Mouse (Mus musculus): ENCODE results near the gene Zfp273. TPM values are rescaled to one million over a fixed set of nuclear protein-coding genes. Genes with fewer than 3 reads are reported as not detected.
"Not testable (repeated sequence)": the region's sequence is repeated elsewhere in the genome, so short reads cannot be mapped to it uniquely, and the experiment has no call there.

Gene Zfp273
- polyA plus RNA-seq, 1 experiment from 2014 or later: 15.1 TPM

DNA sequence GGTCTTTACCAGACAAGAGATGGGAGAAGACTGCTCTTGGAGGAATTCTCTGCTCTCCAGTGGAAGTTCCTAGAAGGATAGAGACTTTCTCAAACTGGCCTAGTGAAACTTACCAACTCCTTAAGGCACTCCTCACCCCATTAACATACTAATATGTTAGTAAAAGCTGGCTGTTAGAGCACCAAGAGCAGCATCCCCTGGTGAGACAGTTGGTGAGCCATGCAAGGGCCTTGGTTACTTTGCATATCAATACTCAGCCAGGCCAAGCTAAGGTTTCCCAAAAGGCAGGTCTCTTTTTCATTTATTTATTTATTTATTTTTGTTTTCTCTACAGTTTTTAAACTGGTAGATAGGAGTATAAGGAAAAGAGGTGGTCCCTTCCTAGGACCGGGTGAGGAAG is 43.8 kb downstream of the Zfp273 start:
- Histone ChIP-seq H3K4me1 (ENCODE audit: control insufficient read depth, insufficient read depth, low read length) (no peaks in the 10 kb centered on the region), H3K36me3 (ENCODE audit: control insufficient read depth, insufficient read depth, low read length) (no peaks in the 10 kb centered on the region), H3K9ac (replicated peaks; ENCODE audit: low read length) (no peak overlapping the region), H3K27me3 (ENCODE audit: control insufficient read depth, insufficient read depth, low read length) (no peaks in the 10 kb centered on the region), H3K9me3 (ENCODE audit: control insufficient read depth, low read length) (no peaks in the 10 kb centered on the region), H3K4me2 (ENCODE audit: low read length) (no peak overlapping the region), H3K4me3 (replicated peaks; ENCODE audit: low read depth, low read length) (no peak overlapping the region), H3K27ac (replicated peaks; ENCODE audit: low read depth, low read length) (no peak overlapping the region)
- ATAC-seq (ENCODE audit: low FRiP score, low TSS enrichment): no peak
- WGBS: 7% methylated on average over 1 of the region's 1 CpGs
- DNase-seq: no peak

DNA sequence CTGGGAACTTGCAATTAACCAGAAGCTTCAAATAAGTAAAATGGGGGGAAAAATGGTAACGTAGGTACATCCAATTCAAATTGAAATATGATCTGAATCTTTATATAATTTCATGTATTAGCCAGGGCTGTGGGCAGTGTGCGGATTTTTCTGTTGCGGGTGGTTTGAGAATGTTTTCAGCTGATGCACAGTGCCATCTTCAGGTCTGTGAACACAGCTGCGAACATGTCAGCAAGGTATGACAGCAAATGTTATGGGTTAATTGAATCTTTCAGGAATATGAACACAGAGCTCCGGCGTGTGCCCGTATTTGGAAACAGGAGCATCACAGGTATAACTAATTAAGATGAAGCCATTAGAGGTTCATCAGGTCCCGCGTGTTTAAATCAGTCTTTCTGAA is 49.0 kb downstream of the Zfp273 start:
- H3K4me1 ChIP-seq (ENCODE audit: control insufficient read depth, insufficient read depth, low read length): no peaks in the 10 kb centered on the region
- no peaks in the 10 kb centered on the region for H3K9me3 ChIP-seq (ENCODE audit: control insufficient read depth, low read length)
- ATAC-seq (ENCODE audit: low FRiP score, low TSS enrichment) (no peak), DNase-seq (no peak)
- H3K36me3 ChIP-seq (ENCODE audit: control insufficient read depth, insufficient read depth, low read length): no peaks in the 10 kb centered on the region
- H3K27ac ChIP-seq (replicated peaks; ENCODE audit: low read depth, low read length): no peak overlapping the region
- no peak overlapping the region for H3K9ac ChIP-seq (replicated peaks; ENCODE audit: low read length)
- 86% methylated on average over 9 of the region's 9 CpGs for WGBS
- no peaks in the 10 kb centered on the region for H3K27me3 ChIP-seq (ENCODE audit: control insufficient read depth, insufficient read depth, low read length)
- no peak overlapping the region for H3K4me2 ChIP-seq (ENCODE audit: low read length)
- no peak overlapping the region for H3K4me3 ChIP-seq (replicated peaks; ENCODE audit: low read depth, low read length)

DNA sequence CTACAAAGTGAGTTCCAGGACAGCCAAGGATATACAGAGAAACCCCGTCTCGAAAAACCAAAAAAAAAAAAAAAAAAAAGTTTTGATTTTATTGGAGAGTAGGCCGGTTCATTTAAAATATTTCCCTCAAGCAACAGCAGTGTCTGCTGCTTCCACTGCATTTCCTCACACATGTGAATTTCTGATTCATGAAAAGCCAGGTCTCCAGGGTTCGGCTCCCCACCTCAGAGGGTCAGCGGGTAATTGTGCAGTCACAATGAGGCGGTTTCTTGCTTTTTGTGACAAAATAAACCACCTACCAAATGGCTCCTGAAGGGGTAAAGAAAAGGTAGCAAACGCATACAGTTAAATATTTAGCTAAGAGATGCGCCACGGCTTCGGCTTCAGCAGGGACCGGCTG is 49.5 kb downstream of the Zfp273 start, which contains the start of gene BC048507:
TSS of gene BC048507 (plus strand) at position 301 of the 400 bp plus-strand sequence.
- Histone ChIP-seq H3K4me2 (ENCODE audit: low read length) (no peak within 1 kb of the TSS), H3K4me3 (replicated peaks; ENCODE audit: low read depth, low read length) (no peak within 1 kb of the TSS), H3K4me1 (ENCODE audit: control insufficient read depth, insufficient read depth, low read length) (no peaks in the 10 kb centered on the region), H3K9me3 (ENCODE audit: control insufficient read depth, low read length) (no peaks in the 10 kb centered on the region), H3K27ac (replicated peaks; ENCODE audit: low read depth, low read length) (no peak within 1 kb of the TSS), H3K36me3 (ENCODE audit: control insufficient read depth, insufficient read depth, low read length) (no peaks in the 10 kb centered on the region), H3K9ac (replicated peaks; ENCODE audit: low read length) (no peak within 1 kb of the TSS), H3K27me3 (ENCODE audit: control insufficient read depth, insufficient read depth, low read length) (no peaks in the 10 kb centered on the region)
- ATAC-seq (ENCODE audit: low FRiP score, low TSS enrichment) (no peak), DNase-seq (no peak)
- 85% methylated on average over 11 of the region's 11 CpGs for WGBS

DNA sequence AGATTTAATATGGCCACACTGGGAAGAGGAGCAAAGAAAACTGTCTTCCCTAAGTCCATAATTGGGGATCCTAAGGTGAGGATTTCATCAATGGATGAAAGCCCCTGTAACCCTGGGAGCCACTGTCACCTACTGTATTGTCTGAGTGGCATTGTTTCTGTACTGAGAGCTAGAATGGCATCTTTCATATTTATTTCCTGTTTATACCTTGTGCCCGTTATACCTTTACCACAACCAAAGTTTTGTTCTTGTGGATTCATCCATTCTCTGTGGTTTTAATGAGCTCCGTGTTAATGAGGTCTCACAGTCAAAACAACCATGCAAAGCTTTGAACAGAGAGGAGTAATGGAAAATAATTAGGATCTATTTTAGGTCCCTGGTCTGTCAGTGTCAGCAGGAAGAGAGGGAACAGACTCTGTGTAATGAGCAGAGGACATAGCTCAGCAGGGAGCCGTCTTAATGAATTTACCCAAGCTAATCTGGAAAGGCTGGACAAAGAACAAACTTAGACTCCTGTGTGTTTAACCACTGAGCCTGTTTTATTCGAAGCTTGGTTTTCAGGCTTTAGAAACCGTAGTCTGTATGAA is 51.3 kb downstream of the Zfp273 start:
- H3K4me2 ChIP-seq (ENCODE audit: low read length): no peak overlapping the region
- no peak overlapping the region for H3K27ac ChIP-seq (replicated peaks; ENCODE audit: low read depth, low read length)
- H3K9me3 ChIP-seq (ENCODE audit: control insufficient read depth, low read length): no peaks in the 10 kb centered on the region
- DNase-seq: peak; percentile 13
- 39% methylated on average over 5 of the region's 5 CpGs for WGBS
- no peaks in the 10 kb centered on the region for H3K4me1 ChIP-seq (ENCODE audit: control insufficient read depth, insufficient read depth, low read length)
- no peaks in the 10 kb centered on the region for H3K36me3 ChIP-seq (ENCODE audit: control insufficient read depth, insufficient read depth, low read length)
- H3K9ac ChIP-seq (replicated peaks; ENCODE audit: low read length): no peak overlapping the region
- H3K4me3 ChIP-seq (replicated peaks; ENCODE audit: low read depth, low read length): no peak overlapping the region
- H3K27me3 ChIP-seq (ENCODE audit: control insufficient read depth, insufficient read depth, low read length): no peaks in the 10 kb centered on the region
- ATAC-seq (ENCODE audit: low FRiP score, low TSS enrichment): no peak

DNA sequence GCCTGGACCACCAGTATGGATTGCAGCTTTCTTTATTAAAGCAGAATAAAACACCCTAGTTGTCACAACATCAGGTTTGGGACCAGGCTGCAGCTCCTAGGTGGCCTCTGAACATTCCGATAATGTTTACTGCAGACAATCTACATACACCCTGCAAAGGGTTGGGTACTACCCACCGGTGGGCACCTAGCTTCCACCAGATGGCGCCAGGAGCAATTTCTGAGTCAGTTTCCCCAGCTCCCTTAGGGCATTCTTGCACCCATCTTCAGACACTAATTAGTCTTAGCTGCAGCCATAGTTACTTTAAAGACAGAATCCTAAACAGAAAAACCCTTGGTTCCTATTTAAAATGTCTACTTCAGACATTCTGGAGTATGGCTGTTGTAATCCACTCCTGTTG is 54.4 kb downstream of the Zfp273 start:
- Histone ChIP-seq H3K4me1 (ENCODE audit: control insufficient read depth, insufficient read depth, low read length) (no peaks in the 10 kb centered on the region), H3K4me3 (replicated peaks; ENCODE audit: low read depth, low read length) (no peak overlapping the region), H3K4me2 (ENCODE audit: low read length) (no peak overlapping the region), H3K27ac (replicated peaks; ENCODE audit: low read depth, low read length) (no peak overlapping the region), H3K9ac (replicated peaks; ENCODE audit: low read length) (no peak overlapping the region), H3K27me3 (ENCODE audit: control insufficient read depth, insufficient read depth, low read length) (no peaks in the 10 kb centered on the region), H3K36me3 (ENCODE audit: control insufficient read depth, insufficient read depth, low read length) (no peaks in the 10 kb centered on the region), H3K9me3 (ENCODE audit: control insufficient read depth, low read length) (no peaks in the 10 kb centered on the region)
- WGBS: 31% methylated on average over 3 of the region's 3 CpGs
- ATAC-seq (ENCODE audit: low FRiP score, low TSS enrichment): no peak
- DNase-seq: no peak

DNA sequence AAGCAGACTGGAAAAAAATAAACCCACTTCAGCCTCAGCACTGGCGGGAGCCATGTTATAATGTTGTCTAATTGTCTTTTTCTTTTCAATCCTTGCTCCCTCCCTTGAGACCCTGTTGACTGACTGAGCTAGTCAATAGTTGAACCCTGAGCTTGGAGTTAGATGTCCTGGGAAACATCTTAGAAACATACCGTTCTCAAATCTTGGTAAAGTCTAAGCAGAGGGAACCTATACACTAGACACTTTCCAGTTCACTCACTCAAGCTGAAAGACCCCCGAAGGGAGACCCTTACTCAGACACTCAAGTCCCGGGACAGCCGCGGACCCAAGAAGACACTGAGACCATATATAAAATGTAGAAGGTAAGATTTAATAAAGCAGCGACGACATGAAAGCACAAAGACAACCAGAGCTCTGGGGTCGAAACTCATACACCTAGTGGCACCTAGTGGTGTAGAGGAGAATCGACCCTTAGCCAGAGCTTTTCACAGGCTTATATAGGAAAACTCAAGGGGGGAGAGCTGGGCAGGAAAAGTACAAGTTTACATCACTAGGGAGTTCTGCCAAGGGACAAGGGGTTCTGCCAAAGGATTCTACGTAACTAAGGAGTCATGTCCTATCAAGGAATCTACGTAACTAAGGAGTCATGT is 62.6 kb downstream of the Zfp273 start:
- H3K36me3 ChIP-seq (ENCODE audit: control insufficient read depth, insufficient read depth, low read length); ATAC-seq (ENCODE audit: low FRiP score, low TSS enrichment); H3K27me3 ChIP-seq (ENCODE audit: control insufficient read depth, insufficient read depth, low read length); H3K4me2 ChIP-seq (ENCODE audit: low read length); H3K9ac ChIP-seq (replicated peaks; ENCODE audit: low read length); H3K9me3 ChIP-seq (ENCODE audit: control insufficient read depth, low read length); H3K4me1 ChIP-seq (ENCODE audit: control insufficient read depth, insufficient read depth, low read length); DNase-seq; H3K27ac ChIP-seq (replicated peaks; ENCODE audit: low read depth, low read length); H3K4me3 ChIP-seq (replicated peaks; ENCODE audit: low read depth, low read length): not testable (repeated sequence)
- WGBS: 45% methylated on average over 7 of the region's 12 CpGs

Other genes starting within 250 kb of the Zfp273 start
- 4.8 and 6.6 TPM in 2 replicates for gene Zfp729b, start 204.0 kb upstream of the Zfp273 start, polyA plus RNA-seq (2014; fragmentation: Nextera tagmentation; extraction: Ambion mirVana)
- not detected in 2 replicates for gene Gm49345, start 176.0 kb upstream of the Zfp273 start, polyA plus RNA-seq (2014; fragmentation: Nextera tagmentation; extraction: Ambion mirVana)
- gene Zfp729a, start 175.9 kb upstream of the Zfp273 start, polyA plus RNA-seq (2014; fragmentation: Nextera tagmentation; extraction: Ambion mirVana): 4.1 and 4.3 TPM in 2 replicates
- 13.9 and 15.9 TPM in 2 replicates for gene Zfp738, start 126.7 kb upstream of the Zfp273 start, polyA plus RNA-seq (2014; fragmentation: Nextera tagmentation; extraction: Ambion mirVana)
- gene Zfp65, start 84.6 kb upstream of the Zfp273 start, polyA plus RNA-seq (2014; fragmentation: Nextera tagmentation; extraction: Ambion mirVana): 5.4 and 6.7 TPM in 2 replicates
- 10.5 and 11.1 TPM in 2 replicates for gene Zfp85, start 58.5 kb upstream of the Zfp273 start, polyA plus RNA-seq (2014; fragmentation: Nextera tagmentation; extraction: Ambion mirVana)
- 2.6 and 3.6 TPM in 2 replicates for gene Zfp493, start 34.0 kb upstream of the Zfp273 start, polyA plus RNA-seq (2014; fragmentation: Nextera tagmentation; extraction: Ambion mirVana)
- 5.0 and 6.1 TPM in 2 replicates for gene Gm10037, start 17.4 kb downstream of the Zfp273 start, polyA plus RNA-seq (2014; fragmentation: Nextera tagmentation; extraction: Ambion mirVana)
- not detected in 2 replicates for gene BC048507, start 49.6 kb downstream of the Zfp273 start, polyA plus RNA-seq (2014; fragmentation: Nextera tagmentation; extraction: Ambion mirVana)

Measured in midbrain, embryonic 14.5 days (tissue).